Mouse (Mus musculus) adrenal gland, postnatal 10 days (tissue): ENCODE results near the gene Angptl6. TPM values are rescaled to one million over a fixed set of nuclear protein-coding genes. Genes with fewer than 3 reads are reported as not detected.
A peak's percentile ranks its signal among the peaks of the same experiment; 100 is the strongest.

ENCODE experiments used
- DNase-seq: peaks from one replicate; pipeline ENCODE4 v3.0.0; 2021; ENCODE audit warnings: mixed read lengths
- total RNA-seq, 2 experiments: library from RNA; stranded (reverse); gene quantifications; 2 replicates each; pipeline ENCODE4 v1.2.3; 2021

The Angptl6 gene
- total RNA-seq, 2 experiments from 2014 or later: 5.0 to 5.3 TPM

GRCm38 (mm10) chr9:20886563-20886962 lies 7.0 kb upstream of the Angptl6 start:
- no peak for DNase-seq

DNA sequence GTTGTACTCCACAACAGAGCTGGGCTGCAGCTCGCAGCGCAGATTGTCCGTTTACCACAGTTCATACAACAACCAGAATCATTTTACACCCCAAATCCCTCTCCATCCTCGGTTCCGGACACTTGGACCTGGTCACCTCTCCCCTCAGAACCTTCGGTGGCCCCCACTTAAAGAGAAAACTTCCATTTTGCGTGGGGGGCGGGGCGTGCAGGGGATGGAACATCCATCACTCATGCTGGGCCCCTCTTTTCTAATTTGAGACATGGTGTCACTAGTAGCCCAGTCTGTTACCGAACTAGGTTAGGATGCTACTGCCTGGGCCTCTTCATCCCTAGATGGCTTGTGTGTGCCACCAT lies 839 bp downstream of the Angptl6 start:
- DNase-seq: peak; percentile 48

DNA sequence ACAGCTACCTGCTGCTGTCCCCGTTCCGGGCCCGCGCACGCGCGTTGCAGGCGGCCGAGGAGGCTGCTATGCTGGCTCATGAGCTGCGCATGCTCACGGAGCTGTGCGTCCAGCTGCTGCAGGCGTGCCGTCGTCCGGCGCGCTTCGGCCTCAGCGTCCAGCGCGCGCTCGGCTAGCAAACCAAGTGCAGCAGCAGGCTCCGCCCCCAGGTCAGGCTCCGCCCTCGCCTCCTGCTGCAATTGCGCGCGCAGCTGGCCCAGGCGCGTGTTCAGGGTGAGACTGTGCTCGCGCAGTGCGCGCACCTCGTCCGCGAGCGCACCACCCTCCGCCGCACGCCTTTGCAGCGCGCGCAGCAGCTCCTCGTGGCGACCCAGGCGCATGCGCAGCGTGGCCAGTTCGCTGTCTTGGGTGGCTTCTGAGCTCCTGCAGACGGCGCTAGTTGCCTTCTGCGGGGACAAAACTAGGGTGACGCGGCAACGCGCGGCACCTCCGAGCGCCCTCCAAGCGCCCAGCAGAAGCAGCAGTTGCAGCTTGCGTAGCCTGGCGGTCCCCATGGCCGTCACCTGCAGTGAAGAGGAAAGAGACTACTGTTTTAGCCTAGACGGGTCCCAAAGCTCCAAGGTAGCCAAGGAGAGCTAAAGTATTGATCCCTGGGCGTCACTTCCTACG lies 1.4 kb downstream of the Angptl6 start:
- peak; percentile 100 for DNase-seq

GRCm38 (mm10) chr9:20877118-20878040 lies 2.1 kb downstream of the Angptl6 start:
- no peak for DNase-seq

- DNase-seq: no peak
Observed at GRCm38 (mm10) chr9:20876318-20877117, 3.0 kb downstream of the Angptl6 start.

DNA sequence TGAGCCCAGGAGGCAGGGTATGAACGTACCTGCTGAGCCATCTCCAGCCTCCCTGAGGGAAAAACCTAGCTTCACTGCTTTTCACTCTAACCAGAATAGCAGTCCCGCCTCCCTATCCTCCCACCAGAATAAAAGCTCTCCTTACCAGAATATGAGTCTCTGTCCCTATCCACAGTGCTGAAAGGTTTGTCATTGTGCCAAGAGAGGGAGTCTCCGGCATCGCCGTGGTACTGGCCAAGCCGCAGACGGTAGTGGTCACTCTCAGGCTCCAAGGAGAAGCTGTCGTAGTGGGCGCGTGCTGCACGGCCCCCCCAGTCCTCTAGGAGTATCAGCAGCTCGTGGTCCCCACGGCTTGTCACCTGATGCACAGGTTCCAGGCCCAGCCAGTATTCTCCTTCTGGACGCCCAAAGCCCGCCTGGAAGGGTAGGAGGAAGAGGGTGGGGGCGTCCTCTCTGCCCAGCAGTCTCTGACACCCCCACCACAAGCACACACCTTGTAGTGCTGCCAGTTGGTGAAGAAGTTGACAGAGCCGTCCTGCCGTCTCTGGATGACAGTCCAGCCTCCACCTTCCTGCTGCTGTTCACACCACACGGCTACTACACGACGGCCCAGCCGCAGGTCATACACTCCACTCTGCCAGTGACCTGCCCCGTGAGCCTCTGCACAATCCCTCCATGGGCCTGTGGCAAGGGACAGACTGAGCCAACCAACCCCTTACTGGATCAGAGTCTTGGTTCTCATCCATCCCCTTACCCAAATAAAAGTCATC lies 4.3 kb downstream of the Angptl6 start:
- no peak for DNase-seq

- no peak for DNase-seq
Observed at GRCm38 (mm10) chr9:20873521-20873920, 6.0 kb downstream of the Angptl6 start.

GRCm38 (mm10) chr9:20872991-20873390 lies 6.5 kb downstream of the Angptl6 start:
- no peak for DNase-seq

DNA sequence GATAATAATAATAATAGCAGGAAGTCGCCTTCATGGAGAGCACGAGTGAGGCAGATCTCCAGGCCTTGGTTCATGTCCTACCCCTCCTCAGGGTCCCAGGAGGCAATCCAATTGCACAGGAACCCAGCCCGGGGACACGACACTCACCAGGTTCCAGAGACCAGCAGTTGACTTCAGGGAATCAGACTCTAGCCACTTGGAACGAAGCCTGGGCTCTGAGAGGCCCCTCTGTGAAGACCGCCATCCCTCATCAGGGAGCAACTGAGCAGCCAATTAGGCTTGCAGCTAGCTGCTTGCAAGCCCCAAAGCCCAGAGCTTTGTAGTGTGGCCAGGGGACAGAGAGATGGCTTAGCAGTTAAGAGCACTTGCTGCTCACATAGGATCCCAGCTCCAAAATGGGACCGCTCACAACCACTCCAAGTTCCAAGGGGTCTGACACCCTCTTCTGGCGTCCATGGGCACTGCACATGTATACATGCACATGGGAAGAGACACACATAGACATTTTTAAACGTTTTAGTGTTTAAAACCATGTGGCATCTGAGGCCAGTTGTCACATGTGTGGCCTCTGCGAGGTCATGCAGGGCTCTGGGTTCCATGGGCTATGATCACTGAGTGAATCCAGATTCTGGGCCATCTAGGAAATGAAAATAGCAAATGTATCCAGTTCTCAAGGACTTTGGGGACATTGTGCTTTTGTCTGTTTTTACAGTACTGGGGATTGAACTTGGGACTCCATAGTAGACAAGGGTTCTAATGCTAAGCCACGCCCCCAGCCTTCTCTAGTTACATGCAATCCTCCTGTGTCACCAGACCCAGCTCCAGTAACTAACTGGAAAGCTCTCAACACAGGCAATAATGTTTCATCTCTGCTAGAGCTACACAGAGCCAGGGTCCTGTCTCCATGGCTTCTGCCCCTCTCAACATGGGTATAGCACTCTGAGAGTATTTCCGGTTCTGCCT lies 9.0 kb downstream of the Angptl6 start:
- no peak for DNase-seq

DNA sequence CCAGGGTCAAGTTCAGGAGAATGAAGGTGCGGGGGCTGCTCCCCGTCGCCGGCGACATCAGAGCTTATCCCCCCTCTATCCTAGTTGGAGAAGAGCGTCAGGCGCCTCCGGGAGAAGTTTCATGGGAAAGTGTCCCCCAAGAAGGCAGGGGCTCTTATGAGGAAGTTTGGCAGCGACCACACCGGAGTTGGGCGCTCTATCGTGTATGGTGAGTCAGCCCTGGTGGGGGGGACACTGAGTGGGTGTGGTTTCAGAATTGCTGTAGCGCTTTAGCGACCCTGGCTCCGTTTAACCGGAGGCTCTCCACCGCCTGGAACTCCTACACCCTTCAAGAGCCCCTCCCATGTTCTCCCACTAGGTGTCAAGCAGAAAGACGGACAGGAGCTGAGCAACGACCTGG lies 10.3 kb downstream of the Angptl6 start:
- peak; percentile 47 for DNase-seq

- peak; percentile 73 for DNase-seq
Observed at GRCm38 (mm10) chr9:20868448-20869001, 11.0 kb downstream of the Angptl6 start, which contains the start of gene A230050P20Rik. A230050P20Rik (plus strand) TSS chr9:20868642.

DNA sequence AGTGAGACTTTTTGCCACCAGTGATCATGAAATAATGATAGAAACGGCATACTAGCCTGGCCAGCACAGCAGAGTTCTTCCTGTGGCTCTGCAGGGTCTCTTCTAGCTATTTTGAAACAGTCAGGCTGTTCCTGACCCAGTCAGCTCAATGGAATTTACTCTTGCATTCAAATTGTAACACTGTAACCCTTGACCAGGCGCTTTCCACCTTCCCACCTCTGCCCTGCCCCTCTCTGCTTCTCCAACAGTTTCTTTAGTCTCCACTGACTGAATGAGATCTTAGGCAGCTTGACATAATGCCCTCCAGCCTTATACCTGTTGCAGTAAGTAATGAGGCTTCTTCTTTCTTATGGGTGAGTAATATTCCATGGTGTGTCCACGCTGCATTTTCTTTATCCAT lies 12.6 kb downstream of the Angptl6 start:
- DNase-seq: no peak

DNA sequence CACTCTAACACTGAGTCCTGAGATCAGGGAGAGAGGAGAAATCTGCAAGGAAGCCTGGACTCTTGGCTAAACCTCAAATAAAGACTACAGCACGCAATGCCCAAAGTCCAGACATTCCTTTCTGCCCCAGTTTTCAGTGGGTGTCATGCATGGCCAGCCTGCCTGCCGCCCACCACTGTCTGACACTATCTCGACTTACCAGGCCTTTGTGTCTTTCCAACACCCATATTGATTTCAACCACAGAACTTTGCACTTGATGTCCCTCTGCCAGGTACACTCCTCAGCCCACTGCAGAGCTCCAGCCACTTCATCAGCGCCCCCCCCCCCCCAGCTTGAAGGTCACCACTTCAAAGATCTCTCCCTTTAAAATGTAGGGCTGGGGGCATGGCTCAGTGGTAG lies 17.3 kb downstream of the Angptl6 start:
- DNase-seq: no peak

- peak; percentile 59 for DNase-seq
Observed at GRCm38 (mm10) chr9:20861821-20862220, 17.7 kb downstream of the Angptl6 start.

DNA sequence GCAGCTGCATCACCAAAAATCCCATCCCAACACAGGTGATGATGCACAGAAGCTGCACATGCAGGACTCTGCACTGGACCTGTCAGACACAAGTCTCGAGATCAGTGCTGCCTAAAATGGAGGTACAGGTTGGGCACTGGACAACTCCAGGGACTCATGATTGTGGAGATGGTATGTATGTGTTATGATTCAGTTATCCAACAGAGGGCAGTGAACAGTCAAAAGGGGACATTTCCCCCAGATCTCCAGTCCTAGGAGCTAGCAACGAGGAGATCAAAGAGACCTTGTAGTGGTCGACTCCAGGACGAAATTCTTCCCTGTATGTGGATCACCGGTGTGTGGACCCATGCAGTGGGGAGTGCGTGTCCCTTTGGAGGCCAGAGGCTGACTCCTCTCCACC lies 19.6 kb downstream of the Angptl6 start:
- no peak for DNase-seq

- peak; percentile 72 for DNase-seq
Observed at GRCm38 (mm10) chr9:20857131-20857530, 22.4 kb downstream of the Angptl6 start.

DNA sequence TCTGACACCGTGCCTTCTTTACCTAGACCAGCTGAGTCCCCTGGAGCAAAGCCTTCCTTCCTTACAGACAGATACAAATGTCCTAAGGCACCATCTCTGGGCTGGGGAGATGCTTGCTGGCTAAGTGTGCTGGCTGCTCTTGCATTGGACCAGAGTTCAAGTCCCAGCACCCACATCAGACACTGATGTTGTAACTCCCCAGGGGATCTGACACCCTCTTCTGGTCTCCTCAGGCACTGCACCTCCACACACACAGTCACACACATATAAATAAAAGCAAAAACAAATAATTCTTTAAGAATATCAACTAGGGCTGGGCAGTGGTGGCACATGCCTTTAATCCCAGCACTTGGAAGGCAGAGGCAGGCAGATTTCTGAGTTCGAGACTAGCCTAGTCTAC lies 29.3 kb downstream of the Angptl6 start:
- no peak for DNase-seq

GRCm38 (mm10) chr9:20842670-20843069 lies 36.9 kb downstream of the Angptl6 start:
- DNase-seq: peak; percentile 40

DNA sequence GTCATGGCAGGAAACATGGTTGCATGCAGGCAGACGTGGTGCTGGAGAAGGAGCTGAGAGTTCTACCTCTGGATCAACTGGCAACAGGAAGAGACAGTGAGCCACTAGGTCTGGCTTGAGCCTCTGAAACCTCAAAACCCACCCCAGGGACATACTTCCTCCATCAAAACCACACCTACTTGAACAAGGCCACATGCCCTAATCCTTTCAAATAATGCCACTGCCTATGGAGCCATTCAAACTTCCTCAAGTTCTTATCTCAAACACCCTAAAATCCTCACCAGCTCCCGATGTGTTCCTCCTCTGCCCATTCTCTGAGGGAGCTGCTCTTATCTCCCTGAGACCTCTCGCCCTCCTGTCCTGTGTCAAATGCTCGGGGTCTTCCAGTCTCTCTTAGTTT lies 37.3 kb downstream of the Angptl6 start:
- DNase-seq: no peak

GRCm38 (mm10) chr9:20838931-20839330 lies 40.6 kb downstream of the Angptl6 start:
- DNase-seq: no peak
